Mouse (Mus musculus): ENCODE measurements around the gene Il1rapl2.

DNA sequence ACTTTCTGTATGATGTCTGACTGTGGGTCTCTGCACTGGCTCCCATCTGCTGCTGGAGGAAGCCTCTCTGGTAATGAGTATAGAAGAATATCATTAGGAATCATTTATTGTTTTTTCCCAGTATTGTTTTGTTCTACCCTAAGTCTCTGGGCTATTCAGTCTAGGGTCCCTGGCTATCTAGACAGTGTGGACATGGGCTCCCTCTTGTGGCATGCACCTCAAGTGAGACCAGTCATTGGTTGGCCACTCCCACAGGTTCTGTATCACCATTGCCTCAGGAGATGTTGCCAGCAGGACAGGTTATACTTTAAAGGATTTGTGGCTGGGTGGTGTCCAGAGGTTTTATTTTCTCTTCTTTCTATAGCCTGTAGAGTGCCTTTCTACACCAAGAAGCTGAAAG lies 50.3 kb downstream of the Il1rapl2 start:
- no peak for TF ChIP-seq CTCF (IDR thresholded peaks at IDR 0.05; ENCODE audit: low read depth, low read length)
- no peak for TF ChIP-seq POLR2A (IDR thresholded peaks at IDR 0.05; ENCODE audit: borderline replicate concordance, low read depth, low read length)
